Mouse (Mus musculus): ENCODE data around the gene Rnf208. TPM values are rescaled to one million over a fixed set of nuclear protein-coding genes. Genes with fewer than 3 reads are reported as not detected.
A peak's percentile ranks its signal among the peaks of the same experiment; 100 is the strongest.
"Not testable (repeated sequence)": the region's sequence is repeated elsewhere in the genome, so short reads cannot be mapped to it uniquely, and the experiment has no call there.

Gene Rnf208
- polyA plus RNA-seq, 1 experiment from 2014 or later, result 2.4 TPM

DNA sequence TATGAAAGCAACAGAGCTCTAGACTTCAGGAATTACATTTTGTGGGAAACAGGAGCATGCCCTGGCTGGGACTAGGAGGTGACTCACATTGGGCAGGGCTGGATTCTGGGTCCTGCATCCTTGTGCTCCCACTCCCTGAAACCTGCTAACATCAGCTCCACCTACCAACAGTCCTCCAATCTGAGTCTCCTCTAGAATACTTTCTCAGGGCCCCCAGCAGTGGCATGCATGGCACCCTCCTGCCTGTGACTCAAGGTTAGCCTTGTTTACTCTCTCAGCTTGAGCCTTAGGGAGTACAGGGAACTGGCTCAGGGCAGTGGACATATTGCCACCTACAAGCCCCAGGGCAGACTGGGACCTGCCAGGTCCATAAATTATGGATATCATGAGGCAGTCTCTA is 3.9 kb upstream of the Rnf208 start:
- Histone ChIP-seq H3K4me1 (peaks cover 65% of the 10 kb centered on the region), H3K27ac (no peak overlapping the region), H3K27me3 (replicated peaks) (peaks cover 45% of the 10 kb centered on the region), H3K36me3 (no peaks in the 10 kb centered on the region), H3K4me3 (no peak overlapping the region), H3K9ac (no peak overlapping the region), H3K4me2 (no peak overlapping the region), H3K9me3 (replicated peaks) (no peaks in the 10 kb centered on the region)
- no peak for ATAC-seq

- Histone ChIP-seq H3K27me3 (replicated peaks) (peaks cover 48% of the 10 kb centered on the region), H3K9me3 (replicated peaks) (no peaks in the 10 kb centered on the region), H3K4me1 (peaks cover 50% of the 10 kb centered on the region), H3K4me3 (no peak overlapping the region), H3K9ac (no peak overlapping the region), H3K4me2 (no peak overlapping the region), H3K36me3 (no peaks in the 10 kb centered on the region), H3K27ac (no peak overlapping the region)
- no peak for ATAC-seq
- 76% methylated on average over 3 of the region's 3 CpGs for WGBS (ENCODE audit: insufficient replicate concordance)
These were observed 2.3 kb upstream of the Rnf208 start for GRCm38 (mm10) chr2:25239766-25240165.

DNA sequence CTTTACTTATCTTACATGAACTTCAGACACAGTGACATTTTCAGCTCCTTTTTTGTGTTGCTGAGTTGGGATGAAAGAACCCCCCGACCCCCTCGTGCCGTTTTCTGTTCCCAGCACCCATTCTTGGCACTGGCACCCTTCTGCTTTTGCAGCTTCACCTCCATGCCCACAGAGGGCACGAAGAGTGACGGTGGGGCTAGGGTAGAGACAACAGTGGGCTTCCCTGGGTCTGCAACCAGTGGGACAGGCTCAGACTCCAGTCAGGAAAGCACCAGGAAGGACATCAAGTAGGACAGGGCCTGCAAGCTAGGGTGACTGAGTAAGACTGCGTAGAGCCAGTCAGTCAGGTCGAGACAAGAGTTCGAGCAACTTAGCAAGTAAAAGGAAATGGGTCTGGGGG is 1.7 kb upstream of the Rnf208 start:
- Histone ChIP-seq H3K9me3 (replicated peaks) (no peaks in the 10 kb centered on the region), H3K27me3 (replicated peaks) (peaks cover 44% of the 10 kb centered on the region), H3K9ac (0 out of 2 replicates have a peak overlapping the region, but pooled peaks have one; percentile 28), H3K27ac (no peak overlapping the region), H3K36me3 (peaks cover 3% of the 10 kb centered on the region; the same call in 1 of the 2 replicates), H3K4me1 (peaks cover 50% of the 10 kb centered on the region), H3K4me3 (peak overlapping the region; percentile 58), H3K4me2 (peak overlapping the region; percentile 84)
- no peak for ATAC-seq
- WGBS (ENCODE audit: insufficient replicate concordance), result 49% methylated on average over 8 of the region's 8 CpGs

DNA sequence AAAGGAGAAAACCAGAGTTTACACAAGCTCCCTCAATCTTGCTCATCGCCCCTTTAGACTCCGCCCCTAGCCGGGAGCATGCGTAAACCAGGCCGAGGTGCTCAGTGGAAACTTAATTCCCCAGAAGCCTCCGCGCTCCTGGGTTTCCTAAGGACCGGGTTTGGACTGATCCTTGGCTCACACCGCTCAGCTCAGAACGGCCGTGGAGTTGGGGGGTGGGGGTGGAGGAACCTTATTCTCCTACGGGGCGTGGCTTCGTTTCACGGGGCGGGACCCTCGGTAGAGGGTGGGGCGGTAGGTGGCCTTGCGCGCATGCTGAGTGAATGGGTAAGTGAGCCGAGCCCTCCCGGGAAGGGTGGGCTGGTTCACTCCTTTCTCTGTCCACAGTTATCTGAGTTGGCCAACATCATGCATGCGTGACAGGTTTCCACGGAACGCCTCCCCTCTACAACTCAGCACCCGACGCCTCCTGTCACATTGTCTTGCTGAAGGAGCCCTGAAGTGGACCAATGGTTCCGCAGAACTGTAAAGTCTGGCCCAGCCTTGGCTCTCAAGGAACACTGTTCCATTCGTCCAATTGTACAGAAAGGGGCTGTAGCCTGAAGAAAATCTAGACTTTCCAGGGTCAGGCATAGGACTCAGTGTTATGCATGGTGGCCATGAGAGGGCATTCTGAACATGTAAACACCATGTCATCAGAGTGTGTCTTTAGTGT is 1.2 kb upstream of the Rnf208 start:
- Histone ChIP-seq H3K9me3 (replicated peaks) (no peaks in the 10 kb centered on the region), H3K4me3 (peak overlapping the region; percentile 58), H3K4me1 (peaks cover 46% of the 10 kb centered on the region), H3K27ac (peak overlapping the region; percentile 45; the same call in 1 of the 2 replicates), H3K9ac (peak overlapping the region; percentile 28; the same call in 1 of the 2 replicates), H3K4me2 (peak overlapping the region; percentile 84), H3K36me3 (peaks cover 9% of the 10 kb centered on the region), H3K27me3 (replicated peaks) (peaks cover 38% of the 10 kb centered on the region)
- under 1% methylated on average over 29 of the region's 29 CpGs for WGBS (ENCODE audit: insufficient replicate concordance)
- peak; percentile 76 for ATAC-seq

- peaks cover 34% of the 10 kb centered on the region for H3K27me3 ChIP-seq (replicated peaks)
- H3K9me3 ChIP-seq (replicated peaks), result no peaks in the 10 kb centered on the region
- H3K36me3 ChIP-seq, result peaks cover 14% of the 10 kb centered on the region
- peak overlapping the region; percentile 84 for H3K4me2 ChIP-seq
- peak overlapping the region; percentile 58 for H3K4me3 ChIP-seq
- no peak overlapping the region for H3K27ac ChIP-seq
- WGBS (ENCODE audit: insufficient replicate concordance), result 14% methylated on average over 6 of the region's 6 CpGs
- peaks cover 41% of the 10 kb centered on the region for H3K4me1 ChIP-seq
- H3K9ac ChIP-seq, result no peak overlapping the region
- ATAC-seq, result peak; percentile 11; the same call in 1 of the 2 replicates
These were observed 648 bp upstream of the Rnf208 start for GRCm38 (mm10) chr2:25241438-25241775.

GRCm38 (mm10) chr2:25243342-25243741 is 1.3 kb downstream of the Rnf208 start:
- no peak for ATAC-seq
- Histone ChIP-seq H3K4me1 (peaks cover 36% of the 10 kb centered on the region), H3K27me3 (replicated peaks) (peaks cover 30% of the 10 kb centered on the region), H3K9me3 (replicated peaks) (no peaks in the 10 kb centered on the region), H3K36me3 (peaks cover 33% of the 10 kb centered on the region), H3K4me2 (no peak overlapping the region), H3K27ac (no peak overlapping the region), H3K4me3 (no peak overlapping the region), H3K9ac (no peak overlapping the region)
- 72% methylated on average over 8 of the region's 8 CpGs for WGBS (ENCODE audit: insufficient replicate concordance)

DNA sequence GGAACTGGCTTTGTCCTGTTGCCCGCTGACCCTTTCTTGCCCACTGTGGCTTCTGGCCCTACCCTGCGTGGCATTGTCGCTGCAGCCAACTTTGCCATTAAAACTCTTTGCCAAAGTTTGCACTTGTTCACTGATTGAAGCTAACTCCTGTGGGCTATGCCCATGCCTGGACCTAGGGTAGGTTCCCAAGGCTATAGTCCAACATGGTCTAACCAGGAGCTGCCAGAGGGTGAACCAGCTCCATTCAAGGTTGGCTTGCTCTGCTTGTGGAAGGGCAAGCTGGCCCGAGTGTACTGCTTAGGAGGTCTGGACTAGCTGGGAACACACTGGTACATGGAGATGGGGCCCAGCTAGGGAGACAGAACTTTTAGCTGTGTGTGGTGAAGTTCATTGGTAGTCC is 2.1 kb downstream of the Rnf208 start:
- 76% methylated on average over 4 of the region's 4 CpGs for WGBS (ENCODE audit: insufficient replicate concordance)
- Histone ChIP-seq H3K9ac (no peak overlapping the region), H3K4me3 (no peak overlapping the region), H3K27me3 (replicated peaks) (peaks cover 30% of the 10 kb centered on the region), H3K4me1 (peaks cover 36% of the 10 kb centered on the region), H3K9me3 (replicated peaks) (no peaks in the 10 kb centered on the region), H3K4me2 (no peak overlapping the region), H3K36me3 (peaks cover 41% of the 10 kb centered on the region), H3K27ac (no peak overlapping the region)
- ATAC-seq, result no peak

DNA sequence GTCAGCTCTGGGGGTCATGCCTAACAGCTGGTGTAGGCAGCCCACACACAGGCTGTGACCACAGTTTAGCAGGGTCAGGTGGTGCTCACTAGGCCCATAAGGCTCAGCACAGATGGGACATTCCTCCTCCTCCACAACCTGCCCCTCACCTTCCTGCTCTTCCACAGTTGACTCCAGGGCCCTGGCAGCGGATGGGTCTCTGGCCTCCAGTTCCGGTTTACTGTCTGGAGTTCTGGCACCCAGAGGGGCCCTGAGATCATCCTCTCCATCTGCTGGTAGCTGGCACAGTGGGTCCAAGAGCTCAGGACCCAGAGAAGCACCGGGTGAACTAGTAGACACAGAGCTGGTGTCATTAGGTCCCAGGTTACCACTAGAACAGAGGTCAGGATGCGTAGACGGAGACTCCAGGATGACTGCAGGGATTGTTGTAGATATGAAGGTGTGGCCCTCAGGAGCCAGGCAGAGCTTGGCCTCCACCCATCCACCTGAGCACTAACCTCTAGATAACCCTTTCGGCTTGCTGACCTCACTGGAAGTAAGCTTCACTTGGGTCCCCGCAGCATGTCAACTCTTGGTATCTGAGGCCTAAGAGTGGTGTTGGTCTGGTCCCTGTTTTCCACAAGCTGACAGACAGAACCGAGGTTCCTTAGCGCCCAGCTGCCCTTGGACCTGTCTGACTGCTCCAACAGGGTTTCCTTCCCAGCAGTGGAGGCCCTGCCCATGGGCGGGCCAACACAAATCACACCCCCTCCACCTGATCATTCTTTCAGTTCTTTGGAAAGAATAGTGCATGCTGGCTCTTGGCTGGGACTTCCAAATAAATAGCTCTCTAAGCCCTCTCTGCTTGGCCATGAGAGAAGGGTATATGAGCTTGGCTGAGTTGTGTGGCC is 4.4 kb downstream of the Rnf208 start, which contains the start of gene AL732309.1:
Gene AL732309.1 (minus strand): TSS at position 681 of the 890 bp plus-strand sequence.
- Histone ChIP-seq H3K27ac (no peak within 1 kb of the TSS), H3K4me3 (no peak within 1 kb of the TSS), H3K4me1 (peaks cover 16% of the 10 kb centered on the region), H3K4me2 (no peak within 1 kb of the TSS), H3K27me3 (replicated peaks) (peaks cover 26% of the 10 kb centered on the region), H3K36me3 (peaks cover 64% of the 10 kb centered on the region), H3K9ac (no peak within 1 kb of the TSS), H3K9me3 (replicated peaks) (no peaks in the 10 kb centered on the region)
- WGBS (ENCODE audit: insufficient replicate concordance), result 77% methylated on average over 10 of the region's 10 CpGs
- no peak for ATAC-seq

DNA sequence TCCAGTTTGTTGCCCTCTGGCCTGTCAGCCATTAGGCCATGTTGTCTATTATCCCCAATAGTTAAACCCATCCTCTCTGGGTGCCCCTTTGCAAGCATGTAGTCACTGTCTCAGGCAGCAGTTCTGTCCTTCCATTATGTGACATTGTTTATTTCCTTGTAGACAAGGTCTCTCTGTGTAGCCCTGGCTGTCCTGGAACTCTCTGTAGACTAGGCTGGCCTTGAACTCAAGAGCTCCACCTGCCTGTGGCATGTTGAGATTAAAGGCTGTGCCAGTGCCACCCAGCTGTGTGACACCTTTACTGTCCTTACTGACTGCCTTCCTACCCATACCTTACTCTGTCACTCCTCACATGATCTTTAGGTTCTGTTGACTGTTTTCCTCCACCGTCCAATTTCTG is 10.3 kb downstream of the Rnf208 start:
- Histone ChIP-seq H3K4me1 (peaks cover 23% of the 10 kb centered on the region), H3K4me2 (no peak overlapping the region), H3K9ac (no peak overlapping the region), H3K36me3 (peaks cover 63% of the 10 kb centered on the region), H3K27me3 (replicated peaks) (no peaks in the 10 kb centered on the region), H3K9me3 (replicated peaks) (no peaks in the 10 kb centered on the region), H3K27ac (no peak overlapping the region), H3K4me3 (no peak overlapping the region)
- whole genome bisulfite sequencing (ENCODE audit: insufficient replicate concordance), result 83% methylated on average over 1 of the region's 1 CpGs
- ATAC-seq, result no peak

DNA sequence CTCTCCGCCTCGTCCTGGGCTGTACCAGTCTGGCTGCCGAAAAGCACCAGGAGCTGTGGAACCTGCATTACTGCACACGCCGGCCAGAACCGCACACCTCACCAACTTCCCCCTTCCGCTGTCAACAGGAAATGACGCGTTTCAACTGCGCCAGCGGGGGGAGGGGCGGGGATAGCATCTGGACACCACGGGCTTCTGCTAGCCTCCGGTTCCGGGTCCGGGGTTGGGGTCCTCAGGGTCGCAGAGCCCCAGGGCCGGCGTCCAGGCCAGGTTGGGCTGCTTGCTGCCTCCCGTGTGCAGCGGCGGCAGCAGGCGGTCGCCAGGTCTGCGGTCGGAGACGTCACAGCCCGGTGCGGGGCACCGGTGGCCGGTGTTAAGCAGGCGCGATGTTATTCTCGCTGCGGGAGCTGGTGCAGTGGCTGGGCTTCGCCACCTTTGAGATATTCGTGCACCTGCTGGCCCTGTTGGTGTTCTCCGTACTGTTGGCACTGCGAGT is 13.3 kb downstream of the Rnf208 start, which contains the start of gene Tmem203:
Gene Tmem203 (plus strand): TSS at position 156 of the 496 bp plus-strand sequence.
- Histone ChIP-seq H3K27ac (peak within 1 kb of the TSS; percentile 85), H3K4me3 (peak within 1 kb of the TSS; percentile 99), H3K4me2 (peak within 1 kb of the TSS; percentile 88), H3K36me3 (peaks cover 33% of the 10 kb centered on the region), H3K9ac (peak within 1 kb of the TSS; percentile 85), H3K4me1 (peaks cover 23% of the 10 kb centered on the region), H3K27me3 (replicated peaks) (no peaks in the 10 kb centered on the region), H3K9me3 (replicated peaks) (no peaks in the 10 kb centered on the region)
- ATAC-seq, result peak; percentile 86
- 1% methylated on average over 39 of the region's 39 CpGs for WGBS (ENCODE audit: insufficient replicate concordance)

DNA sequence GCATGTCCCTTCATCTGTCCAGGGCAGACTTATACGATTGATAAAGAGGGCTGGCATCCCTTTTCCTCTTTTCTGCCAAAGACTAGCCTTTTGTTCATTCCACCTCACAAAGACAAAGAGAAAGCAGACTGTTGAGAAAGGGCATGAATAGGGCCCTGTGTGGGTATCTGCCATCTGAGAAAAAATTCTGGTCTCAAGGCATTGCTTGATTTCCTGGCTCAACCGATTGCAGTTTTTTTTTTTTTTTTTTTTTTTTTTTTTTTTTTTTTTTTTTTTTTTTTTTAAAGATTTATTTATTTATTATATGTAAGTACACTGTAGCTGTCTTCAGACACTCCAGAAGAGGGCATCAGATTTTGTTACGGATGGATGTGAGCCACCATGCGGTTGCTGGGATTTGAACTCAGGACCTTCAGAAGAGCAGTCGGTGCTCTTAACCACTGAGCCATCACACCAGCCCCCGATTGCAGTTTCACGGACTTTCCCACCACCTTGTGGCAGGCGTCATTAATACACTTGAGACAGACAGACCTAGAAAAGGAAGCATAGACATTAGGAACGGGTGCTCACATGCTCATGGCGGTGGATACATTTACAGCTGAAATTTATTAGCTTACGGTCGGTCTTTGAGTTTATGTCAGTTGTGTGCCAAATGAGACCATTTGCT is 14.5 kb downstream of the Rnf208 start:
- 39% methylated on average over 12 of the region's 12 CpGs for WGBS (ENCODE audit: insufficient replicate concordance)
- H3K27ac ChIP-seq, result 0 out of 2 replicates have a peak overlapping the region, but pooled peaks have one; percentile 85
- ATAC-seq, result not testable (repeated sequence)

More for the DNA sequence above, 14.5 kb downstream of the Rnf208 start:
- Histone ChIP-seq H3K36me3 (peaks cover 21% of the 10 kb centered on the region), H3K4me2 (peak overlapping the region; percentile 88), H3K4me1 (peaks cover 27% of the 10 kb centered on the region), H3K9ac (peak overlapping the region; percentile 85), H3K4me3 (peak overlapping the region; percentile 99)
- not testable (repeated sequence) for H3K27me3 ChIP-seq (replicated peaks); H3K9me3 ChIP-seq (replicated peaks)

Data from liver, embryonic 12.5 days (tissue).